Mouse (Mus musculus) fat pad, adult 2 months (tissue): ENCODE measurements at regions not wholly inside any gene's neighbourhood (a gene's known extent, or its start where the extent isn't known, plus 50 kb on each side); places are given as distances from the start of the nearest gene placed in this dataset.
A peak's percentile ranks its signal among the peaks of the same experiment; 100 is the strongest.

Experiments
- DNase-seq: peaks from one replicate; pipeline ENCODE4 v3.0.0-alpha.2; 2011; ENCODE audit warnings: low read depth, low spot score; ENCODE audit errors: extremely low read depth

GRCm38 (mm10) chr2:149467801-149468200 is 62.9 kb downstream of the Cst10 start:
- no peak for DNase-seq

- DNase-seq, result no peak
These were observed 67.6 kb downstream of the Cst10 start for GRCm38 (mm10) chr2:149472411-149472810.

GRCm38 (mm10) chr2:149493280-149493988 is 88.6 kb downstream of the Cst10 start:
- DNase-seq, result no peak

GRCm38 (mm10) chr2:149512870-149513269 is 108.0 kb downstream of the Cst10 start:
- no peak for DNase-seq

- no peak for DNase-seq
These were observed 119.6 kb downstream of the Cst10 start for GRCm38 (mm10) chr2:149524424-149524823.

- no peak for DNase-seq
These were observed 138.0 kb downstream of the Cst10 start for GRCm38 (mm10) chr2:149542837-149543236.

GRCm38 (mm10) chr2:149545708-149546107 is 140.9 kb downstream of the Cst10 start:
- DNase-seq, result no peak

GRCm38 (mm10) chr2:149546639-149547200 is 141.9 kb downstream of the Cst10 start:
- no peak for DNase-seq

GRCm38 (mm10) chr2:149555209-149555608 is 150.4 kb downstream of the Cst10 start:
- no peak for DNase-seq

- no peak for DNase-seq
These were observed 168.9 kb downstream of the Cst10 start for GRCm38 (mm10) chr2:149573773-149574172.

- no peak for DNase-seq
These were observed 197.7 kb downstream of the Cst10 start for GRCm38 (mm10) chr2:149602581-149602980.

- DNase-seq, result no peak
These were observed 208.5 kb downstream of the Cst10 start for GRCm38 (mm10) chr2:149613381-149613780.

GRCm38 (mm10) chr2:149614078-149614939 is 209.5 kb downstream of the Cst10 start:
- DNase-seq, result no peak

GRCm38 (mm10) chr2:149625626-149626025 is 203.4 kb upstream of the Syndig1 start:
- peak; percentile 62 for DNase-seq

GRCm38 (mm10) chr2:149641207-149641606 is 187.8 kb upstream of the Syndig1 start:
- no peak for DNase-seq

- DNase-seq, result no peak
These were observed 177.2 kb upstream of the Syndig1 start for GRCm38 (mm10) chr2:149651829-149652228.

GRCm38 (mm10) chr2:149661086-149661485 is 167.9 kb upstream of the Syndig1 start:
- no peak for DNase-seq

GRCm38 (mm10) chr2:149664377-149664776 is 164.6 kb upstream of the Syndig1 start:
- DNase-seq, result no peak

GRCm38 (mm10) chr2:149666412-149666811 is 162.6 kb upstream of the Syndig1 start:
- no peak for DNase-seq

GRCm38 (mm10) chr2:149671870-149672269 is 157.1 kb upstream of the Syndig1 start:
- DNase-seq, result no peak

- no peak for DNase-seq
These were observed 149.1 kb upstream of the Syndig1 start for GRCm38 (mm10) chr2:149679822-149680459.
